Mouse (Mus musculus) liver, embryonic 13.5 days (tissue): ENCODE data around the gene Myh1. TPM values are rescaled to one million over a fixed set of nuclear protein-coding genes. Genes with fewer than 3 reads are reported as not detected.

Experiments used
- ATAC-seq: fragments of 200-750 bp; cut with Nextera tagmentation; 2 replicates; pipeline ENCODE4 v1.8.0; 2017; ENCODE audit warnings: low read depth, mild to moderate bottlenecking, moderate number of reproducible peaks, moderate library complexity
- DNase-seq: peaks from one replicate; pipeline ENCODE4 v3.0.0; 2022
- H3K27ac ChIP-seq: fragments of 300-500 bp; sonication (generic); 2 replicates; pipeline ENCODE4 v1.5.1; 2015; ENCODE audit warnings: moderate library complexity, mild to moderate bottlenecking, inconsistent platforms
- H3K27me3 ChIP-seq: fragments of 300-500 bp; sonication (generic); 2 replicates; pipeline ENCODE4 v1.6.1; 2015; ENCODE audit warnings: mild to moderate bottlenecking, inconsistent platforms
- H3K36me3 ChIP-seq: fragments of 300-500 bp; sonication (generic); 2 replicates; pipeline ENCODE4 v1.6.1; 2015; ENCODE audit warnings: mild to moderate bottlenecking, inconsistent platforms
- H3K4me1 ChIP-seq: fragments of 300-500 bp; sonication (generic); replicated peaks from 2 replicates; pipeline ENCODE4 v1.6.1; 2015; ENCODE audit warnings: inconsistent platforms
- H3K4me2 ChIP-seq: fragments of 300-500 bp; sonication (generic); 2 replicates; pipeline ENCODE4 v1.6.1; 2015; ENCODE audit warnings: inconsistent platforms, mild to moderate bottlenecking, moderate library complexity
- H3K4me3 ChIP-seq: fragments of 300-500 bp; sonication (generic); replicated peaks from 2 replicates; pipeline ENCODE4 v1.5.1; 2015; ENCODE audit warnings: mild to moderate bottlenecking, inconsistent platforms
- H3K9ac ChIP-seq: fragments of 300-500 bp; sonication (generic); 2 replicates; pipeline ENCODE4 v1.6.1; 2015; ENCODE audit warnings: mild to moderate bottlenecking, inconsistent platforms
- H3K9me3 ChIP-seq: fragments of 300-500 bp; sonication (generic); replicated peaks from 2 replicates; pipeline ENCODE4 v1.6.1; 2016; ENCODE audit warnings: inconsistent platforms
- WGBS: fragments of 180-500 bp; shearing (Covaris S2); methylation state at CpG from one replicate; pipeline ENCODE4 v1.1.7; 2015; ENCODE audit not compliant: insufficient replicate concordance; 5-methylcytosine and 5-hydroxymethylcytosine counted together
- polyA plus RNA-seq: library from polyadenylated mRNA; unstranded; fragments of >200 nt; fragmentation: Nextera tagmentation; extraction: Ambion mirVana; gene quantifications from 2 replicates; pipeline ENCODE4 v1.2.1, GENCODE M21; 2015

Gene Myh1
- polyA plus RNA-seq, 1 experiment from 2014 or later = 0.06 TPM

DNA sequence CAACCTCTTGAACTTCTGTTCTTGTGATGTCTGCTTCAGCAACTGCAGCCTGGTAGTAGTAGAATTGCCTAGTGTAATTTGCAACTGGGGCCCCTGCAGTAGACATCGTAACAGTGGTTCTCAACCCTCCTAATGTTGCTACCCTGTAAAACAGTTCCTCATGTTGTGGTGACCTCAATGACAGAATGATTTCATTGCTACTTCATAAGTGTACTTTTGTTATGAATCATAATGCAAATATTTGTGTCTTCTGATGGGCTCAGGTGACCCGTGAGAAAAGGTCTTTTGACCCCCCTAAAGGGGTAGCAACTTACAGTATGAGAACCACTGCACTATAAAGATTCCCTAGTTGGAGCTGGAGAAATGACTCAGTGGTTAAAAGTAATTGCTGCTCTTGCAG, 27.4 kb upstream of the Myh1 start:
- H3K4me2 ChIP-seq = no peak overlapping the region
- ATAC-seq (no peak), DNase-seq (no peak)
- no peaks in the 10 kb centered on the region for H3K4me1 ChIP-seq
- no peaks in the 10 kb centered on the region for H3K9me3 ChIP-seq
- H3K27me3 ChIP-seq = no peaks in the 10 kb centered on the region
- H3K27ac ChIP-seq = no peak overlapping the region
- H3K4me3 ChIP-seq = no peak overlapping the region
- WGBS = 59% methylated on average over 2 of the region's 2 CpGs
- no peak overlapping the region for H3K9ac ChIP-seq
- H3K36me3 ChIP-seq = no peaks in the 10 kb centered on the region

DNA sequence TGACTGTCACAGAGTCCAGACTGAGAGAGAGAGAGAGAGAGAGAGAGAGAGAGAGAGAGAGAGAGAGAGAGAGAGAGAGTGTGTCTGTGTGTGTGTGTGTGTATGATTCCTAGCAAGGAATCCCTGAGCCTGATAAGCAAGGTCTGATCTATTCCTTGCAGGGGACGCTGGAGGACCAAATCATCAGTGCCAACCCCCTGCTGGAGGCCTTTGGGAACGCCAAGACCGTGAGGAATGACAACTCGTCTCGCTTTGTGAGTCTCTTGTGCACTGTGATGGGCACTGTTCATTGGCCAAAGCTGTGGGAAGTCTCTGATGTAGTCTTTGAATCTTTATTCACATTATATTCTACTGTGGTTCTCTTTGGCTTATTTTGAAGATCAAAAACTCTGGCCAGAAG, 23.5 kb upstream of the Myh1 start:
- Histone ChIP-seq H3K4me2 (no peak overlapping the region), H3K36me3 (no peaks in the 10 kb centered on the region), H3K9me3 (no peaks in the 10 kb centered on the region), H3K27ac (no peak overlapping the region), H3K4me1 (no peaks in the 10 kb centered on the region), H3K27me3 (no peaks in the 10 kb centered on the region), H3K4me3 (no peak overlapping the region), H3K9ac (no peak overlapping the region)
- no peak for ATAC-seq
- 46% methylated on average over 5 of the region's 5 CpGs for WGBS
- DNase-seq = no peak

DNA sequence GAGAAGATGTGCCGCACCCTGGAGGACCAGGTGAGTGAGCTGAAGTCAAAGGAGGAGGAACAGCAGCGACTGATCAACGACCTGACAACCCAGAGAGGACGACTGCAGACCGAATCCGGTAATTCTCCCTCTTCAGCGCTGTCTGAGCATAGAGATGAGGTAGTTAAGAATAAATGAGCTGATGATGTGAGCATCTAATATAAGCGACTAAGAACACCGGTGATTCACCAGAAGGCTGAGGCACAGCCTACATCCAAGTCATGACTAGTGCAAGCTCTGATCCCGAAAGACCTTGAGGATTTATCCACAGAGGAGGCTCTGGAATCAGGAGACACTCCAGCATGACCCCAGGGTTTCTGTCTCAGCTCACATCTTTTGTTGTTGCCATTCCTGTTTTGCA, 9.5 kb upstream of the Myh1 start:
- no peaks in the 10 kb centered on the region for H3K36me3 ChIP-seq
- no peak overlapping the region for H3K4me2 ChIP-seq
- H3K4me1 ChIP-seq = no peaks in the 10 kb centered on the region
- H3K27me3 ChIP-seq = no peaks in the 10 kb centered on the region
- WGBS = 70% methylated on average over 10 of the region's 10 CpGs
- H3K4me3 ChIP-seq = no peak overlapping the region
- H3K9ac ChIP-seq = no peak overlapping the region
- DNase-seq (no peak), ATAC-seq (no peak)
- H3K9me3 ChIP-seq = no peaks in the 10 kb centered on the region
- H3K27ac ChIP-seq = no peak overlapping the region

- no peak overlapping the region for H3K9ac ChIP-seq
- H3K9me3 ChIP-seq = no peaks in the 10 kb centered on the region
- no peaks in the 10 kb centered on the region for H3K36me3 ChIP-seq
- no peak for ATAC-seq
- H3K27ac ChIP-seq = no peak overlapping the region
- DNase-seq = no peak
- H3K4me3 ChIP-seq = no peak overlapping the region
- no peaks in the 10 kb centered on the region for H3K4me1 ChIP-seq
- H3K4me2 ChIP-seq = no peak overlapping the region
- H3K27me3 ChIP-seq = no peaks in the 10 kb centered on the region
- WGBS = 68% methylated on average over 2 of the region's 2 CpGs
These were observed 9.0 kb upstream of the Myh1 start for GRCm38 (mm10) chr11:67190814-67191213.

DNA sequence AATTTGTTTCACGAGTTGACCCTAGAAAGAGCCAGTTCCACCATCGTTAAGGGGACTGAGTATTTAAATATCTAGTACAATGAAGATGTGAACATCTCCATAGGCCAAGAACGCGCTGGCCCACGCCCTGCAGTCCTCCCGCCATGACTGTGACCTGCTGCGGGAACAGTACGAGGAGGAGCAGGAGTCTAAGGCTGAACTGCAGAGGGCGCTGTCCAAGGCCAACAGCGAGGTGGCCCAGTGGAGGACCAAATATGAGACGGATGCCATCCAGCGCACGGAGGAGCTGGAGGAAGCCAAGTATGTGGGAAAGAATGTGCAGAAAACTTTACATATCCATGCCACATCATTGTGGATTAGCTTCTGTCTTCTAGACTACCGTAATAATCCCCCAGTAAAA, 8.4 kb upstream of the Myh1 start:
- 74% methylated on average over 14 of the region's 14 CpGs for WGBS
- ATAC-seq = no peak

GRCm38 (mm10) chr11:67199321-67199720, 531 bp upstream of the Myh1 start:
- H3K27ac ChIP-seq = no peak overlapping the region
- 35% methylated on average over 1 of the region's 1 CpGs for WGBS
- H3K4me3 ChIP-seq = no peak overlapping the region
- H3K27me3 ChIP-seq = no peaks in the 10 kb centered on the region
- no peaks in the 10 kb centered on the region for H3K36me3 ChIP-seq
- H3K4me1 ChIP-seq = no peaks in the 10 kb centered on the region
- no peak overlapping the region for H3K9ac ChIP-seq
- DNase-seq = no peak
- no peak for ATAC-seq
- H3K4me2 ChIP-seq = no peak overlapping the region
- H3K9me3 ChIP-seq = no peaks in the 10 kb centered on the region

More for the DNA sequence above, 8.4 kb upstream of the Myh1 start:
- Histone ChIP-seq H3K4me3 (no peak overlapping the region), H3K27me3 (no peaks in the 10 kb centered on the region), H3K27ac (no peak overlapping the region), H3K36me3 (no peaks in the 10 kb centered on the region), H3K9me3 (no peaks in the 10 kb centered on the region), H3K4me2 (no peak overlapping the region), H3K4me1 (no peaks in the 10 kb centered on the region), H3K9ac (no peak overlapping the region)
- DNase-seq = no peak

- DNase-seq (no peak), ATAC-seq (no peak)
- no peaks in the 10 kb centered on the region for H3K27me3 ChIP-seq
- H3K9me3 ChIP-seq = no peaks in the 10 kb centered on the region
- no peak overlapping the region for H3K9ac ChIP-seq
- H3K4me1 ChIP-seq = no peaks in the 10 kb centered on the region
- no peak overlapping the region for H3K4me3 ChIP-seq
- 58% methylated on average over 3 of the region's 3 CpGs for WGBS
- no peaks in the 10 kb centered on the region for H3K36me3 ChIP-seq
- H3K27ac ChIP-seq = no peak overlapping the region
- H3K4me2 ChIP-seq = no peak overlapping the region
These were observed 4.9 kb downstream of the Myh1 start for GRCm38 (mm10) chr11:67204766-67205165.

GRCm38 (mm10) chr11:67221803-67222202, 22.0 kb downstream of the Myh1 start:
- WGBS = 74% methylated on average over 8 of the region's 8 CpGs
- Histone ChIP-seq H3K27ac (no peak overlapping the region), H3K4me1 (no peaks in the 10 kb centered on the region), H3K27me3 (no peaks in the 10 kb centered on the region), H3K9me3 (no peaks in the 10 kb centered on the region), H3K4me2 (no peak overlapping the region), H3K9ac (no peak overlapping the region), H3K36me3 (no peaks in the 10 kb centered on the region), H3K4me3 (no peak overlapping the region)
- no peak for DNase-seq
- no peak for ATAC-seq

DNA sequence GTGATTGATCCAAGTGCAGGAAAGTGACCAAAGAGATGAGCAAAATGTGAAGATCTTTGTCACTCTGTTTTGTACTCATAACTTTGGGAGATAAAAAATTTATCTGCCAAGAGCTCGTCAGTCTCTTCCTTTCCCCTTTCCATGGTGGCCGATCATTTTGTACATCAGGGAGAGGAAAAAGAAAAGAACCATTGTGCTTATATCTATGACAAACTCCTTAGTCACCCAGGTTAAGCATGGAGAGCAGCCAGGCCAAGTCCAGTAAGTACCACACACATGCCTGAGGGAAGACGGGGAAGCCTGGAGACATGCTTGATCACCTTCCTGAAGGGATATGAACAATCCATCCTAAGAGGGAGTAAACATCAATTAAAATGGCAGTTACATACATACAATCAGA, 24.6 kb downstream of the Myh1 start:
- Histone ChIP-seq H3K4me2 (no peak overlapping the region), H3K4me1 (no peaks in the 10 kb centered on the region), H3K27ac (no peak overlapping the region), H3K36me3 (no peaks in the 10 kb centered on the region), H3K9ac (no peak overlapping the region), H3K27me3 (no peaks in the 10 kb centered on the region), H3K9me3 (no peaks in the 10 kb centered on the region), H3K4me3 (no peak overlapping the region)
- no peak for ATAC-seq
- 72% methylated on average over 3 of the region's 3 CpGs for WGBS
- no peak for DNase-seq

DNA sequence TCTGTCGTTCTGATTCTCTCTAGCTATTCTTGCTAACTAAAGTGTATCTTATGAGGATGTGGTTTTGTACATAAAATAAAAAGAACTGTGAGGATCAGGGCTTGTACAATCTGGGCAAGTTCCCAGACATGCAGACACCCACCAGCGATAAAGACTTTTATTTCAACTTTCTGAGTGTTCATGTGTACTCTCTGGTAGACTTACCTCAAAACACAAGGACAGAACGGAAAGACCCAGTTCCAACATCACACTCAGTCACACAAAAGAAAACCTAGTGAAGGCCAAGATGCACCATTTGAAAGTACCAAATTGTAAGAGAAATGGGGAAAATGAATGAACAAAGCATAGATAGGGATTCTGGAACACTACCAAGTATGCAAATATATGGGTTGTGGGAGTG, 28.9 kb downstream of the Myh1 start:
- 62% methylated on average over 3 of the region's 3 CpGs for WGBS

DNA sequence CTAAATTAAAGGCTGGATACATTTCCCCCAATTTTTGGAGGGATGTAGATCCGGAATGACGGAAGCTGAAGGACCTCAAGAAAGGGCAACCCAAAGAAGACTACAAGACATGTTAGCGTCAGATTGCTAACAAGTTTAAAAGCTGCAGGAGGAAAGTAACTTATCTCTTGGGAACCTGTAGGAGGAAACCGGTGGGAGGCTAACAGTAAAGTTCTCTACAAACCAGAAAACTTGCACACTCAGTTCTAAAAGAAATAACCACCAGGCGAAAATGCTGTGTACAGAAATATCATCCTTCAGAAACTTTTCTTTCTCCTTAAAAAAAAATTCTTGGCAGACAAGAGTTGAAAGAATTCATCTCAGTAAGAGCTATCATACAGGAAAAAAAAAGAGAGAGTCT, 29.3 kb downstream of the Myh1 start:
- H3K4me2 ChIP-seq = no peak overlapping the region

More for the DNA sequence above, 28.9 kb downstream of the Myh1 start:
- ATAC-seq (no peak), DNase-seq (no peak)
- Histone ChIP-seq H3K4me2 (no peak overlapping the region), H3K36me3 (no peaks in the 10 kb centered on the region), H3K9me3 (no peaks in the 10 kb centered on the region), H3K4me1 (no peaks in the 10 kb centered on the region), H3K27me3 (no peaks in the 10 kb centered on the region), H3K4me3 (no peak overlapping the region), H3K9ac (no peak overlapping the region), H3K27ac (no peak overlapping the region)

GRCm38 (mm10) chr11:67229946-67230345, 30.1 kb downstream of the Myh1 start:
- 53% methylated on average over 2 of the region's 2 CpGs for WGBS
- no peak for DNase-seq

More for the DNA sequence above, 29.3 kb downstream of the Myh1 start:
- Histone ChIP-seq H3K9me3 (no peaks in the 10 kb centered on the region), H3K4me3 (no peak overlapping the region), H3K4me1 (no peaks in the 10 kb centered on the region), H3K27ac (no peak overlapping the region), H3K27me3 (no peaks in the 10 kb centered on the region), H3K9ac (no peak overlapping the region), H3K36me3 (no peaks in the 10 kb centered on the region)
- DNase-seq (no peak), ATAC-seq (no peak)
- 62% methylated on average over 5 of the region's 5 CpGs for WGBS

More at GRCm38 (mm10) chr11:67229946-67230345, 30.1 kb downstream of the Myh1 start:
- Histone ChIP-seq H3K27ac (no peak overlapping the region), H3K36me3 (no peaks in the 10 kb centered on the region), H3K27me3 (no peaks in the 10 kb centered on the region), H3K9ac (no peak overlapping the region), H3K4me2 (no peak overlapping the region), H3K4me1 (no peaks in the 10 kb centered on the region), H3K4me3 (no peak overlapping the region), H3K9me3 (no peaks in the 10 kb centered on the region)
- no peak for ATAC-seq
